Mouse (Mus musculus) liver, postnatal 0 days (tissue): ENCODE measurements around the gene Nwd2.

Source experiments
- CTCF ChIP-seq: sonication (generic); IDR thresholded peaks from 2 replicates; pipeline ENCODE4 v1.5.1; 2016; ENCODE audit warnings: antibody characterized with exemption, low read depth
- EP300 ChIP-seq: IDR thresholded peaks from 2 replicates; pipeline ENCODE4 v1.6.1; 2016; ENCODE audit warnings: antibody characterized with exemption, low read depth, mild to moderate bottlenecking

DNA sequence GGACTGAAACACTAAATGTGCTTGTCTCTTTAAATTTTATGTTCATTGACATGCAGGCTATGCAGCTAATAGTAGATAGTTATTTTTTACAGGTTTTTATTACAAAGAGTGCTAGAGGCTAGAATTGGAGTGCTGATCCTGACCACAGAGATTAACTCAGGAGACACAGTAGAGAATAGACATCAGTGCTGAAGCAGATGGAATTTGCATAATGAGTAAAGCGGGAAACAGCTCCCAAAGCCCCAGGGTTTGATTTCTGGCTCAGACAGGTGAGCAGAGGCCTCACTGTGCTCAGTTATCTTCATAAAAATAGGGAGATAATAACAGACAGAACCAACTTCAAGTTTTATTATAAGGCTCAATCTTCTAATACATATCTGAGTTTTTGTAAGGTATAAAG lies 99.9 kb downstream of the Nwd2 start:
- TF ChIP-seq EP300: no peak
- no peak for TF ChIP-seq CTCF
